Mouse (Mus musculus): ENCODE data around the gene B3gnt8.

GRCm38 (mm10) chr7:25585351-25586204, 40.9 kb upstream of the B3gnt8 start:
- TF ChIP-seq CTCF (IDR thresholded peaks at IDR 0.05; ENCODE audit: extremely low read depth, insufficient read length, insufficient replicate concordance, low read depth, low read length) (no peak), POLR2A (IDR thresholded peaks at IDR 0.05; ENCODE audit: low read depth, low read length) (no peak)

All from small intestine, adult 2 months (tissue).